Mouse (Mus musculus): ENCODE results near the gene Iqschfp.

Gene Iqschfp

GRCm38 (mm10) chr3:68203934-68204467 lies 312.0 kb downstream of the Iqschfp start:
- DNase-seq (ENCODE audit: low spot score) = no peak

DNA sequence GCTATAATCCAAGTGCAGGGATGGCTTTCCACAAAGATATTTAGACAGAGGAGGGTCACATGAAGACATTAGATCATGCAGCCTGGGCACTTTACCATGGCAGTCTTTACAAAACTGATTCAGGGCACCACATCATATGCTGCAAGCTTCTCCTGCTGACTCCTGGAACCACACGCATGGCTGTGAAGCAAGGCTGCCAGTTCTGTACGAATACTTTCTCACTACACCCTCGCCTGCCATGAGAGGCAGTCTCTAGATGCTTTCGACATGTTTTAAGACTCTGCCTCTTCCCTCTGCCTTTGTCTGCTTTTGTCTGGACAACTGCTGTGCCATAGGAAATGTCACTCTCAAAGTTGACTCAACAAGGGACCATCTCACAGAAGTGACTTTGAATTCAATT lies 318.4 kb downstream of the Iqschfp start:
- DNase-seq (ENCODE audit: low spot score) = no peak

DNA sequence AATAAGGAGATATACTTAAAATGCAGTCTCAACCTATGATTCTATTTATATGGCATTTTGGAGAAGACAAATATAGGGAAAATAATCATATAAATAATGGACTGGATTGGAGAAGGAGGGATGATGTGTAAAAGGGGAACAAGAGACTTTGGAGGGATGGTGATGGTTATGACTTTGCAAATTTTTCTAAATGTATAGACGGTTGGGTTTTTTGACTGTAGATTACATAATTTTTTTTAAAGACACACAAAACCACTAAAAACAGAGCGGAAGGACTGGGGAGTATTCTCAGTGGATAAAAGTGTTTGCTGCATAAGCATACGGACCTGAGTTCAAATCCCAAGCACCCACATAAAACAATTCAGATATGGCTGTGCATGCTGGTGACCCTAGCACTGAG lies 329.4 kb downstream of the Iqschfp start:
- no peak for DNase-seq (ENCODE audit: low spot score)

DNA sequence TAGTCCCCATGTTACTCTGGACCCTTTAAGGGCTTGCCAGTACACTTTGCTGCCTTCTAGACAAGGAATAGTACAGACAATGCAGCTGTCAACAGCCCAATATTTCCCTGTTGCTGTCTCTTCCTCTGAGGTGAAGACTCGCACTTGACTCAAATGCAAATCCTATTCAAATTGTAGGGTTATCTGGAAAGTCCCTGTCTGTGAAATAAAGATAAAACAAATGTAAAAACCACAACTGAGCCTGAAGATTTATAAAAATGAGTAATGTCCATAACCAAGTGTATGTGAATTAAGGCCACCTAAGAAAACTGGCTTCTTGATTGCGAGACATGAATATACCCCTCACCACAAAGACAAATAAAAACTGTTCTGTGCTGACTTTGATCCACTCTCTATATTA lies 347.9 kb downstream of the Iqschfp start:
- no peak for DNase-seq (ENCODE audit: low spot score)

GRCm38 (mm10) chr3:68243239-68243638 lies 351.2 kb downstream of the Iqschfp start:
- no peak for DNase-seq (ENCODE audit: low spot score)

DNA sequence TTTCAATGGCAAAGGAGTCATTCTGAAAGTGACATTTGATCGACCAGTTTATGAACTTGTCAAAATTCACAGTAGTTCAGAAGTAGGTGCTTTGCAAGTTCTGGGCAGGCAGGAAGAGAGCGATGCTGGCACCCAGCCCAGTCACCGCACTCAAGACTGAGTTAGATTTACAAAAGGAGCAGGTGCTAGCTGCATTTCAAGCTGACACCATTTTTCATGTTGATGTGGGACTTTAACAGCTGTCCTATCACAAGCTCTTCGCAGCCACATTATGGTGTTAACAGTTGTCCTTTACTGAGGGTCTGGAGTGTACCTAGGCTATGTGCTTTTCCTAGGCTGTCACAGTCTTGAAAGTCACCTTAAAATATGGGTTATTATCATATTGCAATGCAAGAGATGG lies 354.1 kb downstream of the Iqschfp start:
- DNase-seq (ENCODE audit: low spot score) = no peak

DNA sequence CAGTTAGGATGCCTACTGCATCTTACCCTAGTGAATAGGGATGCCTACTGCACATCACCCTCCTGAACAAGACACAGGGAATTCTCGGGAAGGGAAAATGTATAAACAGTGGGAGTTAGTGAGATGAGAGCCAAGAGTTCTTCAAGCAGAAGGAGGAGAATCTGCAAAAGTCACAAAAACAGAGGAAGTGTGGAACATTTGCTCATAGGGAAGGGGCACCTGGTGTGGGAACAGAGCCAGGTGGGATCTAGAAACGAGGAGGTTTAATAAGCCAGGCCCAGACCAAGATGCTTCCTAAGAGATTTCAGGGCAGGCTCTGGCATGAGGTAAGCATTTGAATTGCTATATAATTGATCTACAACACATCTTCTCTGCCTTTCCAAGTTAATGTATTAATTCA lies 358.6 kb downstream of the Iqschfp start:
- DNase-seq (ENCODE audit: low spot score) = no peak

DNA sequence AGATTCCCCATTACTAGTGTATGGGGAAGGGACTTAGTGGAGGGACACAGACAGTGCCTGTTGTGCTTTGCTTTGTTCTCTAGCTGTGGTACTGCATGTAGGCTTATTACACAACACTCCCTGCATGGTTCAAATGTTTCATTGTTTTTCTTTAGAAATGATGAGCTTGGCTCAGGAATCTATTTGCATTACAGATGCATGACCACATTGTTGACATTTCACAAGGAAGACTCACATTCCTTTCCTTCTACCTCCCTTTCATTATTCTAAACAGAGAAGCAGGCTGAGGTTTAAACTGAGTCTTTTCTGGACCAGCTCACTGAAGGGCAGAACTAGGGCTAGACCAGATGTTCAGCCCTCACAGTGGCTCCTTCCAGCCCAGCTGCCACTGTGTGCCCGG lies 360.3 kb downstream of the Iqschfp start:
- no peak for DNase-seq (ENCODE audit: low spot score)

DNA sequence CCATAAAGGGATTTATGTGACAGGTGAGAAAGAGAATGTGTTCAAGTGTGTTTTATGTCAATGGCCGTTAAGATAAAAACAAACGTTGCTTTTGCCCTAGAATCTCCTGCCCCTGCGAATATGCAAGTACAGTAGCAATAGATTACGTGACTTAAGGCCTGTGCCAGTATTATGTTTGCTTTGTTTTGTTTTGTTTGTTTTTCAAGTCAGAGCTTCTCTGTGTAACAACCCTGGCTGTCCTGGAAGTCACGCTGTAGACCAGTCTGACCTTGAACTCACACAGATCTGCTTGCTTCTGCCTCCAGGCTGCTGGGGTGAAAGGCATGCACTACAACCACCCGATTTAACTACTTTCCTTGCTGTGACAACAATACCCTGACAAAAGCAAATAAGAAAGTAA lies 370.3 kb downstream of the Iqschfp start:
- no peak for DNase-seq (ENCODE audit: low spot score)

GRCm38 (mm10) chr3:68267905-68268304 lies 375.9 kb downstream of the Iqschfp start:
- DNase-seq (ENCODE audit: low spot score) = no peak

DNA sequence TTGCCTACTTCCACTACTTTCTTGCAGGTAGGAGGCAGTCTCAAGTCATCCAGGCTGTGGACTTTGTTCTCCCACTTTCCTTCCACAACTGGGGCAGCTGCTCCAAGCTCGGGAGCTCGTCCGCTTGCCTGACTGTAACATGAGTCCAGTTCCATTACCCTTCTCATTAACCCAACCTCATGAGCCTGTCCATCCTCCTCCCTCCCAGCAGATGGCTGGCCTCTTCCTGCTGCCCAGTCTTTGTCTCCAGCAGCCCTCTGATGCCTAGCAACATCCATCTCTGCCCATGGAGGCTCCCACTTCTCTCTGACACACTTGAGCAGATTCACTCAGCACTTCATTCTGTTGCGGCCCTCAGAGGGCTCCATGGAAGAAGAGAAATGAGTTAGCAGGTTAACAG lies 377.2 kb downstream of the Iqschfp start:
- no peak for DNase-seq (ENCODE audit: low spot score)

- no peak for DNase-seq (ENCODE audit: low spot score)
These were observed 378.2 kb downstream of the Iqschfp start for GRCm38 (mm10) chr3:68270246-68270645.

GRCm38 (mm10) chr3:68271457-68271856 lies 379.4 kb downstream of the Iqschfp start:
- DNase-seq (ENCODE audit: low spot score) = no peak

DNA sequence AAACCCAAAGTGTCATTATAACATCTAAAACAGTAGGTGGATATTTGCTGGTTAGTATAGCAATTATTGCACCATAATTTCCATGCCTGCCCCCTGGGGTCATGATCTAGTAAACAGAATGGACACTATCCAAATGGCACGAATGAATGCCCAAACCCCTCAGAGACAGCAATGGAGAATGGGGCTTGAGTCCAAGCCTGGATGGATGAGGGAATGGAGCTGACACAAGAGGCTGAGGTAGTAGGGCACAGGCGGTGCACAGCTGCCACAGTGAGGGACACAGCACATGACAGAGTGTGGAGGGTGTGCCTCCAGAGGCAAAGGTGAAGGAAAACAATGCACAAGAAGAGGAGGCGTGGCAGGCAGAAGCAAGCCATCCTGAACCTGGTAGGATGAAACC lies 379.8 kb downstream of the Iqschfp start:
- DNase-seq (ENCODE audit: low spot score) = no peak

GRCm38 (mm10) chr3:68282844-68283594 lies 391.0 kb downstream of the Iqschfp start:
- no peak for DNase-seq (ENCODE audit: low spot score)

DNA sequence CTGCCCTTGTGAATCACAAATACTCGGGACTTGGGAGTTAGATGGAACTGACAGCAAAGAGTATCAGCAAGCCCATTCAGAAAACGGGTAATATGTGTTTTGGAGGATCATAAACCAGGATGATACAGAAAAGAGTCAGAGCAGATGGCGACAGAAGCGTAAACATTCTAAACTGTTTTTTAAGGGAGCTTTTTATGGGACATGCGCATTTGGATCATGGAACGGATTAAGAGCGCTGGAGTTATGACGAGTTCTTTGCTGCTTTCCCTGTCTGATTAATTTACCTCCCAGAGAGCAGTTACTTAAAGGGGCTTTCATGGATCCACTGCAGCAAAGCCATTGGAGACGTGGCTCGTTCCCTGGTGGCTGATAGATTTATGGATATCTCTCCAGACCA lies 391.6 kb downstream of the Iqschfp start:
- no peak for DNase-seq (ENCODE audit: low spot score)

- no peak for DNase-seq (ENCODE audit: low spot score)
These were observed 392.5 kb downstream of the Iqschfp start for GRCm38 (mm10) chr3:68284500-68284899.

DNA sequence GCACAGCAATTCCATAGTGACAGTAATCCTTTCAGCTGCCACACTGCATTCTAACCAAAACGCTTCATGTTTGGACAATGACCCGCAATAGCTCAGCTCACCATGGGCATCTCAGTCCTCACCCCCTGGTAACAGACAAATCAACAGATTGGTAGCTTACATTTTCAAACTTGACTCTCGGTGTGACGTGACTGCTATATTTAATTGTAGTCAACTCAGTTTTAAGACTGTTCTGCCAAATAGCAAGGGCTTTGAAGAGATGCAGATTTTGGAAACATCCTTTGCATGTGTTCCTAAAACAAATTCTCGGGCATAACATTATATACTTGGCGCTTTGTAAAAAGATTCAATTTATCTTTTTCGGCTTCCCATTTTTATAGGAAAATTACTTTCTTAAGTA lies 404.7 kb downstream of the Iqschfp start:
- no peak for DNase-seq (ENCODE audit: low spot score)

- no peak for DNase-seq (ENCODE audit: low spot score)
These were observed 413.6 kb downstream of the Iqschfp start for GRCm38 (mm10) chr3:68305647-68306046.

GRCm38 (mm10) chr3:68306726-68307125 lies 414.7 kb downstream of the Iqschfp start:
- no peak for DNase-seq (ENCODE audit: low spot score)

- DNase-seq (ENCODE audit: low spot score) = no peak
These were observed 433.5 kb downstream of the Iqschfp start for GRCm38 (mm10) chr3:68325575-68325974.

DNA sequence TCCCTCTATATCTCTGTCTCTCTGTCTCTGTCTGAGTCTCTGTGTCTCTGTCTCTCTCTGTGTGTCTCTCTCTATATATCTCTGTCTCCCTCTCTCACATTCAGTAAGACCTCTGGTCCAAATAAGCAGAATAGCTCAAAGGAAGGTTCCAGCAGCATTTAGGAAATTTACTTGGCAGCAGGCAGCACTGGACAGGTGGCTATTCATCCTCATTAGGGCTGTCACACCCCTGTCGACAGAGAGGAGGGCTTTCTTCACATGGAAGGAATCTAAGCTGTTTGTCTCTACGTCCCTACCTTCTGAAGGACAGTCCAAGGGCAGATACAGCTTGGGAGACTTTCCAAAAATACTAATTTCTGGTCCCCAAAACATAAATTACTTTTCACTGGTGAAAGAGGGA lies 440.5 kb downstream of the Iqschfp start:
- DNase-seq (ENCODE audit: low spot score) = no peak

DNA sequence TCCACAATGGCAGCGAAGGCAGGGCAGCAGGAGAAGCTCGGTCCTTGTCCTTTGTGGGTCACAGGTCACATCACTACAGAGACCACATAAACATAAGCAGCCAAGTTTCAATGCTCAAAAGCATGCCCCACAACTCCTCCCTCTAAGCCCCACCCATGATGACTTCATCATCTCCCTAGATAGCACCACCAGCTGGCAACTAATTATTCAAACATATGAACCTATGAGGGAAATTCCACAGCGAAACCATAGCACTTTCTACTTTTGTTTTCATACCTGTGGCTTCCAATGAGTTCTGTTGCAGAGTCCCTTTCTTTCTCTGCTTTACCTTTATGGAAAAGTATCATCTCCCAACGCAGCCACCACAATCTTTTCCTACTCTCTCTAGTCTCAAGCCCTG lies 443.5 kb downstream of the Iqschfp start:
- DNase-seq (ENCODE audit: low spot score) = no peak

GRCm38 (mm10) chr3:68350624-68351023 lies 458.6 kb downstream of the Iqschfp start:
- DNase-seq (ENCODE audit: low spot score) = no peak
